Mouse (Mus musculus): ENCODE results near the gene Pafah1b1. TPM values are rescaled to one million over a fixed set of nuclear protein-coding genes. Genes with fewer than 3 reads are reported as not detected.
A peak's percentile ranks its signal among the peaks of the same experiment; 100 is the strongest.

Pafah1b1 gene
- polyA plus RNA-seq, 2 experiments, result 57.6 to 68.1 TPM

GRCm38 (mm10) chr11:74648676-74649075, 75.8 kb downstream of the Pafah1b1 start:
- H3K27ac ChIP-seq (replicated peaks; ENCODE audit: low read depth, low read length), result peak overlapping the region; percentile 55; the same call in 1 of the 2 replicates
- H3K27me3 ChIP-seq (ENCODE audit: control insufficient read depth, insufficient read depth, low read length), result no peaks in the 10 kb centered on the region
- no peak for ATAC-seq (ENCODE audit: low FRiP score, low read depth)
- DNase-seq (ENCODE audit: low spot score), result no peak
- peaks cover 13% of the 10 kb centered on the region for H3K4me1 ChIP-seq (ENCODE audit: control insufficient read depth, insufficient read depth, low read length)
- TF ChIP-seq POLR2A (IDR thresholded peaks at IDR 0.05; ENCODE audit: borderline replicate concordance, extremely low read depth, insufficient read depth, insufficient read length), result no peak
- no peaks in the 10 kb centered on the region for H3K9me3 ChIP-seq (ENCODE audit: control insufficient read depth, low read length)
- peak overlapping the region; percentile 88 for H3K4me2 ChIP-seq (replicated peaks; ENCODE audit: low read depth, low read length, severe bottlenecking)
- peak overlapping the region; percentile 96 for H3K4me3 ChIP-seq (replicated peaks; ENCODE audit: low read length)
- H3K36me3 ChIP-seq (ENCODE audit: control insufficient read depth, insufficient read depth, low read length), result 0 out of 2 replicates have a peak, but pooled peaks cover 4% of the 10 kb centered on the region
- WGBS, result 8% methylated on average over 1 of the region's 1 CpGs
- H3K9ac ChIP-seq (ENCODE audit: low read depth, low read length, severe bottlenecking), result peak overlapping the region; percentile 86

GRCm38 (mm10) chr11:74647966-74648365, 76.5 kb downstream of the Pafah1b1 start:
- WGBS, result 92% methylated on average over 1 of the region's 1 CpGs
- DNase-seq (ENCODE audit: low spot score), result no peak

DNA sequence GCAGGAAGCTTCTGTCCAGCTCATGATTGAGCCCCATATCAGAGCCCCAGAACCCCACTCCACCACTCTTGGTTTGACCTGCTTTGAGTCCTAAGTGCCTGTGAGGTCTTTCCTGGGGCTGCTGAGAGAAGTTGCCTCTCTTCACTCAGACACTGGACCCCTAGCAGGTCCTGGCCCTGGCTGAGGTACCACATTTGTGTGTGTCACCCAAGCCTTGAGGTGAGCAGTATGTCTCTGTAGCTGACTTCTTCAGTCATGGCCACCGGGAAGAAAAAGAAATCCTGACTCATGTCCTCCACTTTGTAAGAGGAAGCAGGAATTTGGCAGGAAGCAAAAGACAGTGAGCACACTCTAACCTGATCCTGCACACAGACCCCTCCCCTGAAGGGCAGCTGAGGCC, 84.8 kb downstream of the Pafah1b1 start:
- DNase-seq (ENCODE audit: low spot score) (no peak), ATAC-seq (ENCODE audit: low FRiP score, low read depth) (no peak)
- Histone ChIP-seq H3K4me3 (replicated peaks; ENCODE audit: low read length) (no peak overlapping the region), H3K4me1 (ENCODE audit: control insufficient read depth, insufficient read depth, low read length) (peaks cover 14% of the 10 kb centered on the region), H3K9me3 (ENCODE audit: control insufficient read depth, low read length) (no peaks in the 10 kb centered on the region), H3K27me3 (ENCODE audit: control insufficient read depth, insufficient read depth, low read length) (no peaks in the 10 kb centered on the region), H3K4me2 (replicated peaks; ENCODE audit: low read depth, low read length, severe bottlenecking) (no peak overlapping the region), H3K9ac (ENCODE audit: low read depth, low read length, severe bottlenecking) (no peak overlapping the region), H3K36me3 (ENCODE audit: control insufficient read depth, insufficient read depth, low read length) (no peaks in the 10 kb centered on the region), H3K27ac (replicated peaks; ENCODE audit: low read depth, low read length) (no peak overlapping the region)
- no peak for TF ChIP-seq POLR2A (IDR thresholded peaks at IDR 0.05; ENCODE audit: borderline replicate concordance, extremely low read depth, insufficient read depth, insufficient read length)
- WGBS, result 75% methylated on average over 1 of the region's 1 CpGs

More at GRCm38 (mm10) chr11:74647966-74648365, 76.5 kb downstream of the Pafah1b1 start:
- no peak overlapping the region for H3K9ac ChIP-seq (ENCODE audit: low read depth, low read length, severe bottlenecking)
- H3K27ac ChIP-seq (replicated peaks; ENCODE audit: low read depth, low read length), result no peak overlapping the region
- ATAC-seq (ENCODE audit: low FRiP score, low read depth), result no peak
- no peaks in the 10 kb centered on the region for H3K9me3 ChIP-seq (ENCODE audit: control insufficient read depth, low read length)
- no peak overlapping the region for H3K4me2 ChIP-seq (replicated peaks; ENCODE audit: low read depth, low read length, severe bottlenecking)
- peaks cover 13% of the 10 kb centered on the region for H3K4me1 ChIP-seq (ENCODE audit: control insufficient read depth, insufficient read depth, low read length)
- no peaks in the 10 kb centered on the region for H3K27me3 ChIP-seq (ENCODE audit: control insufficient read depth, insufficient read depth, low read length)
- 0 out of 2 replicates have a peak, but pooled peaks cover 1% of the 10 kb centered on the region for H3K36me3 ChIP-seq (ENCODE audit: control insufficient read depth, insufficient read depth, low read length)
- no peak for TF ChIP-seq POLR2A (IDR thresholded peaks at IDR 0.05; ENCODE audit: borderline replicate concordance, extremely low read depth, insufficient read depth, insufficient read length)
- no peak overlapping the region for H3K4me3 ChIP-seq (replicated peaks; ENCODE audit: low read length)

DNA sequence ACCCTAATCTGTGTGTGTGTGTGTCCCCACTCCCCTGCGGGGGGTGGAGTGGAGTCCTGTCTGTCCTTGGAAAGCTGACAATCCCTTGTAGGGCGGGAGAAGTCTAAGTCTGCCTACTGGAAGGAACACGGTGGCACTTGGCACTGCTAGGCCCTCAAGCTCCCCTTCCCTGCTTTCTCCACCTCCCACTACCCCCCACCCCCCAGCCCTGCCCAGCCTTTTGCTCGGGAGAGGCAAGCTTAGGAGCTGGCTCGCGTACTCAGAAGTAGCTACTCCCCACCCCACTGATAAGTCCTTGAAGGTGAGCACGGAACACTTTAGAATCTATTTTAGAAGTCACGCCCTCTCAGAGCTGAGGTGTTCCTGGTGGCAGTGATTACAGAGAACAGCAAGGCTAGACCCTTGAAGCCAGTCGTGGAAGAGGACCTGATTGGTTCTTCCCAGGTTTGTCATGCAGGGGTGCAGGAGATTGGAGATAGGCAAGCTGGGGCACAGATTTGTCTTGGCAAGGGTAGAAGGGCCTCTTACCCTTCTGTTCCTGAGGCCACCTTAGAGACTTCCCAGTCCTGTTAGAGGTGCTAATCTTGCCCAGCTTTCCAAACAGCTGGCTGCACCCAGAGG, 85.6 kb downstream of the Pafah1b1 start:
- WGBS, result 7% methylated on average over 9 of the region's 9 CpGs
- no peak for TF ChIP-seq POLR2A (IDR thresholded peaks at IDR 0.05; ENCODE audit: borderline replicate concordance, extremely low read depth, insufficient read depth, insufficient read length)
- DNase-seq (ENCODE audit: low spot score), result no peak
- no peaks in the 10 kb centered on the region for H3K36me3 ChIP-seq (ENCODE audit: control insufficient read depth, insufficient read depth, low read length)
- peak overlapping the region; percentile 76 for H3K4me3 ChIP-seq (replicated peaks; ENCODE audit: low read length)
- peak overlapping the region; percentile 90 for H3K9ac ChIP-seq (ENCODE audit: low read depth, low read length, severe bottlenecking)
- peak overlapping the region; percentile 92 for H3K4me2 ChIP-seq (replicated peaks; ENCODE audit: low read depth, low read length, severe bottlenecking)
- H3K27me3 ChIP-seq (ENCODE audit: control insufficient read depth, insufficient read depth, low read length), result no peaks in the 10 kb centered on the region
- ATAC-seq (ENCODE audit: low FRiP score, low read depth), result no peak; the same call in 1 of the 2 replicates
- no peaks in the 10 kb centered on the region for H3K9me3 ChIP-seq (ENCODE audit: control insufficient read depth, low read length)
- H3K27ac ChIP-seq (replicated peaks; ENCODE audit: low read depth, low read length), result peak overlapping the region; percentile 84; the same call in 1 of the 2 replicates
- peaks cover 14% of the 10 kb centered on the region for H3K4me1 ChIP-seq (ENCODE audit: control insufficient read depth, insufficient read depth, low read length)

- TF ChIP-seq POLR2A (IDR thresholded peaks at IDR 0.05; ENCODE audit: borderline replicate concordance, extremely low read depth, insufficient read depth, insufficient read length), result 0 out of 2 replicates have a peak, but pooled peaks have one; percentile 45
- peak overlapping the region; percentile 92 for H3K4me2 ChIP-seq (replicated peaks; ENCODE audit: low read depth, low read length, severe bottlenecking)
- H3K4me1 ChIP-seq (ENCODE audit: control insufficient read depth, insufficient read depth, low read length), result peaks cover 14% of the 10 kb centered on the region
- peak overlapping the region; percentile 76 for H3K4me3 ChIP-seq (replicated peaks; ENCODE audit: low read length)
- DNase-seq (ENCODE audit: low spot score) (peak; percentile 78), ATAC-seq (ENCODE audit: low FRiP score, low read depth) (peak; percentile 91)
- peak overlapping the region; percentile 84 for H3K27ac ChIP-seq (replicated peaks; ENCODE audit: low read depth, low read length)
- no peaks in the 10 kb centered on the region for H3K27me3 ChIP-seq (ENCODE audit: control insufficient read depth, insufficient read depth, low read length)
- WGBS, result 1% methylated on average over 44 of the region's 86 CpGs
- H3K36me3 ChIP-seq (ENCODE audit: control insufficient read depth, insufficient read depth, low read length), result no peaks in the 10 kb centered on the region
- no peaks in the 10 kb centered on the region for H3K9me3 ChIP-seq (ENCODE audit: control insufficient read depth, low read length)
- H3K9ac ChIP-seq (ENCODE audit: low read depth, low read length, severe bottlenecking), result peak overlapping the region; percentile 90
Measured at GRCm38 (mm10) chr11:74637971-74638790, 86.3 kb downstream of the Pafah1b1 start.
